Mouse (Mus musculus): ENCODE data around the gene Rcan2.

- TF ChIP-seq POLR2A (IDR thresholded peaks at IDR 0.05; ENCODE audit: insufficient read depth, low read depth, low read length) = no peak
- no peak for TF ChIP-seq CTCF (IDR thresholded peaks at IDR 0.05; ENCODE audit: insufficient read depth, low read depth, low read length)
Observed at GRCm38 (mm10) chr17:43877425-43877824, 76.3 kb downstream of the Rcan2 start.

All from olfactory bulb, adult 2 months (tissue).